Mouse (Mus musculus): ENCODE results near the gene Tmem243. TPM values are rescaled to one million over a fixed set of nuclear protein-coding genes. Genes with fewer than 3 reads are reported as not detected.

Gene Tmem243
- polyA plus RNA-seq, 2 experiments from 2014 or later, result 34.2 to 45.0 TPM

- ATAC-seq, result no peak
These were observed 86.0 kb downstream of the Tmem243 start for GRCm38 (mm10) chr5:9186467-9186866.

Other genes starting within 250 kb of the Tmem243 start
- 1 to 10 TPM in 1 of 2 experiments, not detected in 1; 1.5 TPM for gene Abcb4, start 207.0 kb upstream of the Tmem243 start, polyA plus RNA-seq (2017; shearing (Covaris generic))
- 10 to 100 TPM; 76.4 to 83.8 TPM for gene Crot, start 103.3 kb upstream of the Tmem243 start, polyA plus RNA-seq (2017; shearing (Covaris generic))
- 10 to 100 TPM; 76.6 to 81.2 TPM for gene Dmtf1, start 61.1 kb downstream of the Tmem243 start, polyA plus RNA-seq (2017; shearing (Covaris generic))
- gene 9330182L06Rik, start 165.4 kb downstream of the Tmem243 start, polyA plus RNA-seq (2017; shearing (Covaris generic)), result not detected

Data from activated CD4-positive, CD25-positive, alpha-beta regulatory T cell, adult 4 months (primary cell).